Mouse (Mus musculus) embryonic fibroblast, embryonic 13.5 days (primary cell): ENCODE results near the gene Mien1.

Experiments
- CTCF ChIP-seq: IDR thresholded peaks from 2 replicates; pipeline ENCODE4 v1.5.1; 2011; ENCODE audit warnings: mild to moderate bottlenecking, control low read depth, low read length, moderate library complexity, borderline replicate concordance; ENCODE audit not compliant: insufficient read depth
- POLR2A ChIP-seq: IDR thresholded peaks from 2 replicates; pipeline ENCODE4 v1.6.1; 2011; ENCODE audit warnings: low read depth, mild to moderate bottlenecking, control low read depth, low read length, moderate library complexity

GRCm38 (mm10) chr11:98426592-98426991 lies 12.2 kb downstream of the Mien1 start:
- TF ChIP-seq CTCF (no peak), POLR2A (no peak)
